In the genomic region with DNA sequence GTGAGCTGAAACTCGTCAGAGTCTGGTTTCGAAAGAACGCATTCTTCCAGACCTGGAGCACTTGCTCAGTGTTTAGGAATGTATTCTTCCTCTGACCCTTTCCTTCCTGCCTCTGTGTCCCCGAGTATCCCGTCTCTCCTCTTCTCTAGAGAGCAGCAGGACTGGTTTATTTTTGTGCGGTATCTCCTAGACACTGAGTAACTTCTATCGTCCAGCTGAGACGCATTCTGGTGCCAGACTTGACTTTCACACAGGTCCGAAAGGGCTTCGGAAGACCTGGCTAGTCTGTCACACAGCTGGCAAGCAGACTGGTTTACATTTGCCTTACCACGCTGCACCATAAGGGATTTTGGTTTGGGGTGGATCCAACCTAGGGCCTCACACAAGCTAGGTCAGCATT, we compare ENCODE assay signal across 10 mouse cellular contexts. TPM values are rescaled to one million over a fixed set of nuclear protein-coding genes. Genes with fewer than 3 reads are reported as not detected.
A peak's percentile ranks its signal among the peaks of the same experiment; 100 is the strongest.
DNase-seq lines count a peak whose midpoint lies in the region; ATAC-seq and TF ChIP-seq lines count a peak whose summit lies in the region.
"Had no signal": no experiment of that assay in that cellular context is flagged by ENCODE, and none has a peak within 500 bp of the region (broad histone marks: within the 10 kb centered on the region; RNA-seq: fewer than 3 reads in every experiment).

No protein-coding gene starts in this region.

- TF ChIP-seq CTCF in Patski (IDR thresholded peaks at IDR 0.05) = no peak

- POLR2A ChIA-PET in Patski (lab: Charles Lee) = no interaction called here

- CTCF ChIA-PET in Patski (lab: Charles Lee) = interaction anchor here (0.8 to 3.3 kb wide), 4 partner anchors 9 to 178 kb away, joined by 3 to 15 read pairs (median 3); no protein-coding TSS in a partner anchor

- peak overlapping the region; percentile 17; the same call in 1 of the 2 replicates for H3K27ac ChIP-seq in hindbrain, embryonic 12.5 days
- H3K27ac ChIP-seq in hindbrain, embryonic 16.5 days (ENCODE audit: low read depth, low read length) = no peak overlapping the region
- H3K27ac ChIP-seq in heart, embryonic 15.5 days = peak overlapping the region; percentile 69
- peak overlapping the region; percentile 32 for H3K27ac ChIP-seq in limb, embryonic 12.5 days
- no peak overlapping the region for H3K27ac ChIP-seq in hindbrain, embryonic 14.5 days

- H3K9ac ChIP-seq in hindbrain, embryonic 12.5 days = no peak overlapping the region
- H3K9ac ChIP-seq in hindbrain, embryonic 16.5 days (ENCODE audit: low read depth, low read length) = no peak overlapping the region
- H3K9ac ChIP-seq in heart, embryonic 15.5 days = no peak overlapping the region
- no peak overlapping the region for H3K9ac ChIP-seq in limb, embryonic 12.5 days (replicated peaks)
- no peak overlapping the region for H3K9ac ChIP-seq in hindbrain, embryonic 14.5 days

- 80% methylated on average over 11 of the region's 11 CpGs for WGBS in hindbrain, embryonic 12.5 days
- 76% methylated on average over 11 of the region's 11 CpGs for WGBS in hindbrain, embryonic 16.5 days
- WGBS in heart, embryonic 15.5 days = 21% methylated on average over 11 of the region's 11 CpGs
- WGBS in limb, embryonic 12.5 days = 75% methylated on average over 11 of the region's 11 CpGs
- WGBS in hindbrain, embryonic 14.5 days = 80% methylated on average over 11 of the region's 11 CpGs

- no peak overlapping the region for H3K4me2 ChIP-seq in hindbrain, embryonic 12.5 days (replicated peaks)
- no peak overlapping the region for H3K4me2 ChIP-seq in hindbrain, embryonic 16.5 days (ENCODE audit: low read length)
- no peak overlapping the region for H3K4me2 ChIP-seq in heart, embryonic 15.5 days
- no peak overlapping the region for H3K4me2 ChIP-seq in limb, embryonic 12.5 days
- H3K4me2 ChIP-seq in hindbrain, embryonic 14.5 days (replicated peaks) = no peak overlapping the region

- no peak for DNase-seq in Patski (ENCODE audit: low read depth, low spot score)
- DNase-seq in hindbrain, embryonic 14.5 days (ENCODE audit: low spot score) = no peak
- DNase-seq in cerebellum, postnatal 25 days = no peak
- no peak for DNase-seq in thymus, postnatal 36 days
- DNase-seq: thymus, postnatal 14 days had no signal

- no peaks in the 10 kb centered on the region for H3K36me3 ChIP-seq in hindbrain, embryonic 12.5 days
- no peaks in the 10 kb centered on the region for H3K36me3 ChIP-seq in hindbrain, embryonic 16.5 days (ENCODE audit: control insufficient read depth, insufficient read depth, low read length)
- no peaks in the 10 kb centered on the region for H3K36me3 ChIP-seq in heart, embryonic 15.5 days
- H3K36me3 ChIP-seq in limb, embryonic 12.5 days = no peaks in the 10 kb centered on the region
- H3K36me3 ChIP-seq in hindbrain, embryonic 14.5 days (replicated peaks; ENCODE audit: control insufficient read depth, insufficient read depth) = no peaks in the 10 kb centered on the region

- no peaks in the 10 kb centered on the region for H3K9me3 ChIP-seq in hindbrain, embryonic 12.5 days (replicated peaks)
- no peaks in the 10 kb centered on the region for H3K9me3 ChIP-seq in hindbrain, embryonic 16.5 days (ENCODE audit: control insufficient read depth, low read length)
- no peaks in the 10 kb centered on the region for H3K9me3 ChIP-seq in heart, embryonic 15.5 days (replicated peaks)
- H3K9me3 ChIP-seq in limb, embryonic 12.5 days = no peaks in the 10 kb centered on the region
- no peaks in the 10 kb centered on the region for H3K9me3 ChIP-seq in hindbrain, embryonic 14.5 days (ENCODE audit: control insufficient read depth, low read length)

- no peak for ATAC-seq in hindbrain, embryonic 12.5 days (ENCODE audit: low FRiP score)
- ATAC-seq in hindbrain, embryonic 16.5 days = no peak
- peak; percentile 18 for ATAC-seq in Patski
- ATAC-seq in heart, embryonic 15.5 days (replicated peaks; ENCODE audit: insufficient number of reproducible peaks, insufficient read depth, low FRiP score, low read depth) = no peak
- no peak for ATAC-seq in limb, embryonic 12.5 days (ENCODE audit: insufficient number of reproducible peaks, insufficient read depth, low FRiP score, low TSS enrichment, low read depth)
- ATAC-seq in hindbrain, embryonic 14.5 days (ENCODE audit: low FRiP score) = no peak

- H3K4me3 ChIP-seq in hindbrain, embryonic 12.5 days = no peak overlapping the region
- no peak overlapping the region for H3K4me3 ChIP-seq in hindbrain, embryonic 16.5 days (ENCODE audit: low read length)
- H3K4me3 ChIP-seq in heart, embryonic 15.5 days = no peak overlapping the region
- no peak overlapping the region for H3K4me3 ChIP-seq in limb, embryonic 12.5 days (replicated peaks)
- H3K4me3 ChIP-seq in hindbrain, embryonic 14.5 days (replicated peaks; ENCODE audit: low read length) = no peak overlapping the region

- no peaks in the 10 kb centered on the region for H3K27me3 ChIP-seq in hindbrain, embryonic 12.5 days
- H3K27me3 ChIP-seq in hindbrain, embryonic 16.5 days (replicated peaks; ENCODE audit: control insufficient read depth, insufficient read depth, low read length) = no peaks in the 10 kb centered on the region
- no peaks in the 10 kb centered on the region for H3K27me3 ChIP-seq in Patski
- H3K27me3 ChIP-seq in heart, embryonic 15.5 days = no peaks in the 10 kb centered on the region
- H3K27me3 ChIP-seq in limb, embryonic 12.5 days = no peaks in the 10 kb centered on the region
- no peaks in the 10 kb centered on the region for H3K27me3 ChIP-seq in hindbrain, embryonic 14.5 days (ENCODE audit: control insufficient read depth, insufficient read depth, low read length)
- H3K27me3 ChIP-seq: CH12.LX had no signal

- in situ Hi-C loops in Patski (cut with MboI; ENCODE audit: low pct_unique_long_range_greater_than_20kb) = no loop called here

- H3K4me1 ChIP-seq in hindbrain, embryonic 12.5 days = peaks cover 17% of the 10 kb centered on the region
- peaks cover 10% of the 10 kb centered on the region for H3K4me1 ChIP-seq in hindbrain, embryonic 16.5 days (ENCODE audit: control insufficient read depth, insufficient read depth, low read depth, low read length)
- H3K4me1 ChIP-seq in heart, embryonic 15.5 days (replicated peaks) = peaks cover 27% of the 10 kb centered on the region
- peaks cover 15% of the 10 kb centered on the region for H3K4me1 ChIP-seq in limb, embryonic 12.5 days (replicated peaks)
- H3K4me1 ChIP-seq in hindbrain, embryonic 14.5 days (replicated peaks; ENCODE audit: control insufficient read depth, insufficient read depth, low read length) = peaks cover 16% of the 10 kb centered on the region

RNA-seq across cellular contexts. Expression of gene Oaz2, which starts 5.2 kb away (rescaled TPM):
- polyA plus RNA-seq in hindbrain, embryonic 12.5 days (2016; fragmentation: Nextera tagmentation; extraction: Ambion mirVana) = 312 and 323 TPM in 2 replicates
- 419 and 449 TPM in 2 replicates for polyA plus RNA-seq in hindbrain, embryonic 16.5 days (2015; fragmentation: Nextera tagmentation; extraction: Ambion mirVana)
- polyA plus RNA-seq in Patski (2021) = 197 TPM
- polyA plus RNA-seq in heart, embryonic 15.5 days (2015; fragmentation: Nextera tagmentation; extraction: Ambion mirVana) = 258 and 293 TPM in 2 replicates
- polyA plus RNA-seq in limb, embryonic 12.5 days (2016; fragmentation: Nextera tagmentation; extraction: Ambion mirVana) = 294 and 296 TPM in 2 replicates
- 280 and 287 TPM in 2 replicates for polyA plus RNA-seq in hindbrain, embryonic 14.5 days (2014; fragmentation: Nextera tagmentation; extraction: Ambion mirVana)

RNA-seq across cellular contexts. Expression of gene Rbpms2, which starts 43.5 kb away (rescaled TPM):
- 13.7 and 15.0 TPM in 2 replicates for polyA plus RNA-seq in hindbrain, embryonic 12.5 days (2016; fragmentation: Nextera tagmentation; extraction: Ambion mirVana)
- polyA plus RNA-seq in hindbrain, embryonic 16.5 days (2015; fragmentation: Nextera tagmentation; extraction: Ambion mirVana) = 4.6 and 4.7 TPM in 2 replicates
- polyA plus RNA-seq in Patski (2021) = 53.9 TPM
- 90.2 and 98.2 TPM in 2 replicates for polyA plus RNA-seq in heart, embryonic 15.5 days (2015; fragmentation: Nextera tagmentation; extraction: Ambion mirVana)
- polyA plus RNA-seq in limb, embryonic 12.5 days (2016; fragmentation: Nextera tagmentation; extraction: Ambion mirVana) = 16.4 and 18.3 TPM in 2 replicates
- polyA plus RNA-seq in hindbrain, embryonic 14.5 days (2014; fragmentation: Nextera tagmentation; extraction: Ambion mirVana) = 4.0 and 4.7 TPM in 2 replicates

Comparison
In these comparisons a context has a peak if more than half of its experiments do, and no peak if none do; other contexts are left out.
1. H3K27ac ChIP-seq: peak in hindbrain, embryonic 12.5 days (single experiment), heart, embryonic 15.5 days (single experiment) and limb, embryonic 12.5 days (single experiment); none in hindbrain, embryonic 16.5 days (single experiment) and hindbrain, embryonic 14.5 days (single experiment).